Mouse (Mus musculus) lung, postnatal 25 days (tissue): ENCODE data around the gene Ppm1e.

Source experiments
- DNase-seq: peaks from one replicate; pipeline ENCODE4 v3.0.0; 2022; ENCODE audit warnings: low spot score

Ppm1e gene

GRCm38 (mm10) chr11:87250132-87250531 is 108.7 kb downstream of the Ppm1e start:
- no peak for DNase-seq

GRCm38 (mm10) chr11:87247494-87247866 is 111.3 kb downstream of the Ppm1e start:
- no peak for DNase-seq

GRCm38 (mm10) chr11:87246724-87247493 is 111.9 kb downstream of the Ppm1e start:
- DNase-seq = no peak

DNA sequence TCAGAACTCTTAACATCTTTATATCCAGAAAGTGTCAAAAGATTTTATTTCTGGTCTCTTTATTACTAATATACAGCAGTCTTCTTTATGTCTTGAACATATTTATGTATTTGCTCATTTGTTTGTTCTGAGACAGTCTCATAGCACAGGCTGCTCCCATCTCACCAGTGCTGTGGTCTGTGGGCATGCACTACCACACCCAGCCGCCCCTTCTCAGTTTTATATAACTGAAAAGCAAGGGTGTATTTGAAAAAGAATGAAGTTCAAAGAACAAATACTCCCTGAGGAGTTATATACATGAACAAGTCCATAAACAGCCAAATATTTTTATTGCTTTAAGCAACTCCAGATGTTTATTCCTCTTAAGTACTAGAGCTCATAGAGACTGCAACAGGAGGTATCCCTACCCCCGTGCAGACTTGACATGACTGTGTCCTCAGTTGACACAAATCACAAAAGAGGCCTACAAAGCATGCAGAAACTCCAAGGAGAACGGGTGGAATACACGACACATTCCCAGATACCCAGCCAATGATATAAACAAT is 112.6 kb downstream of the Ppm1e start:
- DNase-seq = no peak

DNA sequence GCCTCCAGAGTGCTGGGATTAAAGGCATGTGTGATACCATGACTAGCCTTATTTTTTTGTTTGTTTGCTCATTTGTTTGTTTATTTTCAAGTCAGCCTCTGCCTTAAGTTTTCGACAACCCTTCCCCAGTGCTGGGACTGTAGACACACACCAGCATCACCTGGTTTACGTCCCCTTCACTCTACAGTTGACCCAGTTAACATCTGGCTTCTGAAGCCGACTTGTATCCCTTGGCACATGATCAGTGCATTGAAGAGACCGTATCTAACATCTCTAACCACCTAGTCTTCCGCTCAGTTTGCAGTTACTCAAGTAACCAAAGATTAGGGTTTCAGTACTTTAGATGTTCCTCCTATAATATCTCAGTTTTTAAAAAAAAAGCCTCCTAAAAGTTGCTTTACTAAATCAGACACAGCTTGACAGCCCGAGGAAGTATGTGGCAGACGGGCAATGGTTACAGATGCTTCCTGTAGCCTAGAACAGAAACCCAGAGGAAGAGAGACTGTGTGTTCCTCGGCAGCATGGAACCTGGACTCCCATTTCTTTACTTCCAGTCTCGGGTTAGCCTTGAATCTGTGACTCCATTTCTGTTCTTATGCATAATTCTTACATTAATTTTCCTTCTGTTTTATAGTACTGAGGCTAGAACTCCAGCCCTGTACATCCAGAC is 113.5 kb downstream of the Ppm1e start:
- DNase-seq = no peak

DNA sequence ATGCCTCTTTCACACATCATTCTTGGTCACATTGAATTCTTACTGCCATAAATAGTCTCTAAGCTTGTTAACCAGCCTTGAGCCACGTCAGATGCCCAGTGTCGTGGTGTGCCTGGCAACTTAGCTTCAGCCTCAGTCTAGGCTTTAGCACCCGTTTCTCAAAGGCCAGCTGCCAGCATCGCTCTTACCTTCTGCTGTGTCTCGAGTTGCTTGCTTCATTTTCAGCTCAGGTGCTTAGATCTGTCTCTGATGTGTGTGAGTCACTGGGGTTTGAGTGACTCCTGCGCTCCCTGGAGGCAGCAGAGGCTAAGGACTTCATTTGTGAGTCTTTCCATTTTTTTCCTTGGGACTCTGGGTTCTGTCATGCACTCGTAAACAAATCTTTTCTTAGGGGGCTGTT is 117.6 kb downstream of the Ppm1e start:
- no peak for DNase-seq

- no peak for DNase-seq
Measured at GRCm38 (mm10) chr11:87240833-87241215, 118.0 kb downstream of the Ppm1e start.

DNA sequence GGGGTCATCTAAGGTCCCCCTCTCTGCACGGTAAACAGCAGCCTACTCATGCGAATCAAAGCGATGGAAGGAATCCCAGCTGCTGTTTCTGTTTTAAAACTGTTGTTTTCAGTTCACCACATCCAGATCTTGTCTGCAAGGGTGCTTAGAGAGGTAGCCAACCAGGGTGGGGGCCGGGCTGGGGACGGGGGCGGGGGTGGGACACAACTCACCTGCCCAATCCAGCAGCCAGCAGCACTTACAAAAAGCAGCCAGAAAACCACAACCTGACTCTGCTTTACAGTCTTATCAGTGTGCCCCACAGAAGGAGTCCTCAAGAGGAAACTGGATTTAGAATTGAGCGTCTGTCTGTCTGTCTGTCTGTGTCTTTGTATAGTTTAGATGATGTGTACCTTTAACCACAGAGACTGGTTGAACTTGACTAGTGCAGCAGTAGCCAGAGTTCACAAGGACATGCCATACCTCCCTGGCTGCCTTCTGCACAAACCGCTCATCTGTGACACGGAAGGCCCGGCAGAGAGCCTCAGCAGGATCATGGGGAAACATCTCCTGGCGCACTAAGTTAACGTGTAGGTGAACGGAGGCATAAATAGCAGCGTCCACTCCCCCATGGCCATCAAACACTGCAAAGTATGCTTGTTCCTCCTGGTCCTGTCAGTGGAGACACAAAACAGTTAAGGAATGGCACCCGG is 118.5 kb downstream of the Ppm1e start:
- DNase-seq = no peak

DNA sequence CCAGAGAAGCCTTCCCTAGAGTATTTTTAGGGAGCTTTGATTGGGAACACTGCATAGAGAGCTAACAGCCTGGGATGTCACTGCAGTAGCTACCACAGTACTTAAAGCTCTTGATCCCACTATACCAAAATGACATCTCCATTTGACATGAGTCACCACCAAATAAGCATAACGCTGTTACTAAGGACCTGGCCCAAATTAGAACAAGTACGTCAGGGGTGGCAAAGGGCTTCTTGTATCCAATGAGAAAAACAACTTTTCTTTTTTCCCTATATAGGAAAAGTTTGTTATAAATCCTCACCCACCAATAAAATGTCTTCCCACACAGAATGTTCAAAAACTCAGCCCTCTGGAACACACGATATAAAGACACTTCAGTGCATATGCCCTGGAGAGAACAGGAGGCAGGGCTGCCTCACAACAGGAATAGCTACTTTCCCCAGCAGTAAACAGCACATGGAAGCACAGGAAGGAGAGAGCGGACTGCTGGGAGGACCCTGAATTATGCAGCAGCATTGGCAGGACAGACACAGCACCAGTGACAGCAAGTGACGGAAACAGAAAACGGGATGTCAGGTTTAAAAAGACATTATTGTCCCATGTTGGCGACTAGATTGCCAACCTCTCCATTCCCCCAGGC is 119.8 kb downstream of the Ppm1e start:
- no peak for DNase-seq

DNA sequence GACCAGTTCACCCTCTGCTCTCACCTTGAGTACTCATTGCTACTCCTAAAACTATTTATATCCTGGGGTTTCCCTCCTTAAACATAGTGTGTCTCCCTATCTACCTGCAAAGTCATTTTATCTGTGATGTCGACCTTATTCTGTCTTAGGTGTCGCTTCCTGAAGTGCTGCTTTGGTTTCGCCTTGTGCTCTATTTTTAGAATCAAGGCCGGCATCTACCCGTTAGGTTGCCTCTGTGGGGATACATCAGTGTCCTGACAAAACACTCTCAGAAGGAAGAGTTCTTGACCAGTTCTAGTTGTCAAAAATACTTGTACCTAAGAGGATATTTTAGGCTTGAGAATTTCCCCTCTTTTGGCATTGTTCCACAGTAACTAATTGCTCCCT is 123.3 kb downstream of the Ppm1e start:
- no peak for DNase-seq

- no peak for DNase-seq
Measured at GRCm38 (mm10) chr11:87234743-87235485, 123.9 kb downstream of the Ppm1e start.

DNA sequence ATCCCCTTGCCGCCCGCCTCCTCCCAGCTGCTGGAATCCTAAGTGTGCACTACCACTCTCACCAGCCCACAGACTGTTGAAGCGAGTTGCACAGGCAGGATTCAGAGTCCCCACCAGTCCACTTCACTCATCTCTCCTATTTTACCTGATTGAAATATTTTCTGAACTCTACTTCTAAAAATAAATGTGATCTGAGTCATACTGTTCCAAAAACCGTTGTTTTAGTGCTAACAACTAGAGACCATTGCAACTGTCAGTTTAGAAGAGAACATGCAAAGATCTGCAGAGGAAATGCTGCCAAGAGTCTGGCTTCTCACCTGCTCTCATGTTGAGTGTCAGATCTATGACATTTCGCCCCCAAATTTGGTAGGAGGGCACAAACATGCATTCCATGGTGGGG is 125.4 kb downstream of the Ppm1e start:
- no peak for DNase-seq

DNA sequence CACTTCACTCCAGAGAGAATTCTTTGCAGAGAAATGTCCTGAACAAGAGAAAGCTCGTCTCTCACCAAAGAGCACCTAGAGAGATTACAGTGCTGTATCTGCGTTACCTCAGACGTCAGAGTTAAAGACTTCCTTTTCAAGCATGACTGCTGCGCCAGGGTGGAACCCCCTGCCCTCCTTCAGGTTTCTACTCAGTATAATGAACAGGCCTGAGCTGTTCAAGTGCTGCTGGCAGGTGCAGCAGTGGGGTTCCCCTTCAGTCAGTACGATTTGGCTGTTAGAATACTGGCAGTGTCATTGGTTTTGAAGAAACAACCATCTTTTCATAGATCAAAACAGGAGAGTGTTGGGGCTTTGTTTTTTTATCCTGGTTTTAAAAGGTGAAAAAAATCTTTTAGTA is 131.8 kb downstream of the Ppm1e start:
- DNase-seq = no peak

DNA sequence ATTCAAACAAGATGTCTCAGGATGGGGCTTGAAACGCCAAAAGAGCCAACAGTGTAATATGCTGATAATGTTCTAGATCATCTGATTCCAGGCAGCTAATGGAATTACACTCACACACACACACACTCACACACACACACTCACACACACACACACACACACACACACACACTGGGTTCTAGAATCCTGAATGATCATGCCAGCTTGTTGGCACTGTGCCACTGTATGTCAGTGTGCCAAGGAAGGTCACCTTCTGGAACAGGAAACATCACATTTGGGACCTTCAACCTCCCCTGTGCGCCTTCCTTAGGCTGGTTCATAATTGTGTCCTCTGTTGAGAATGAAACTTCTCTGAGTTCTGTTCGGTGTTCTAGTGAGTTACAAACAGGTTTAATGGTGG is 136.1 kb downstream of the Ppm1e start:
- no peak for DNase-seq

- DNase-seq = no peak
Measured at GRCm38 (mm10) chr11:87212313-87212712, 146.5 kb downstream of the Ppm1e start.
